Mouse (Mus musculus): Measurements from ENCODE around the gene D230025D16Rik.
"Not testable (repeated sequence)": the region's sequence is repeated elsewhere in the genome, so short reads cannot be mapped to it uniquely, and the experiment has no call there.

Gene D230025D16Rik

DNA sequence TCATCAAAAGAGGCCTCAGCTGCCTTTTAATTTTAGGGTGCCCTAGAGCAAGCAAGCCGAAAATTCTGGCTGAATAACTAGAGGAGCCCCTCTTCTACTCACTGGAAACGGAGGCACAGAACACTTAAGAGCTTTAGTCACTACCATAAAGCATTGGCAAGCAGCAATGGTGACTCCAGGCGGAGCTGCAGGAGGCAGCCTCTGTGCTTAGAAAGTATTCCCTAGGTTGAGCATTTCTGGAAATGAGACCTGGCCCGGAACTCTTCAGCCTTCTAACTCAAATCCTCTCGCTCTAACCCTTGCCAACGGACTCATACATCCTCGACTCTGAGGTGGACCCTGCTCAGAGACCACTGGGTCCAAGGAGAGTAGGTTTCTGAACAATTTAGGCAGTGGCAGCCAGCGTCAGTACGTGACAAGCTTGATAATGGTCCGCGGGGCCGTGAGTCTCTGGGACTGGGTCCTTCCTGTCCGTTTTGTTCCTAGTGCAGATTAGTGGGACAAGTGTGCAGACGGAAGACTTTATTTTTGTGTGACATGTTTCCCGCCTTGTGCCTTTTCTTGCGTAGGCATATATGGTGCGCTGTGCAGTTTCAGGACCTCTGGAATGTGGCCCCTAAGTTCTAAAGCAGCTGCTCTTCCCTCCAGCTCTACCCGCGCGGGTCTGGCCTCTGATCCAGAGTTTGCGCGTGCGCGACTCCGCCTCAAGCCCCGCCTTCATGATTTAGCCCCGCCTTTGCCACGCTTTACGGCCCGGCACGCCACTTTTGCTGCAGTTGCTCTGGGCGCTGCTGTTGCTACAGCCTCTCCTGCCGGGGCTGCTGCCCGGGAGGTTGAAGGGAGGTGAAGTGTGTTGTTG, at the start of gene D230025D16Rik:
Gene D230025D16Rik, plus strand, starts transcription at position 733 of the 859 bp plus-strand sequence.
- DNase-seq (ENCODE audit: low spot score): peak; percentile 99

- not testable (repeated sequence) for DNase-seq (ENCODE audit: low spot score)
Observed at GRCm38 (mm10) chr8:105175287-105175686, 49.7 kb upstream of the D230025D16Rik start.

DNA sequence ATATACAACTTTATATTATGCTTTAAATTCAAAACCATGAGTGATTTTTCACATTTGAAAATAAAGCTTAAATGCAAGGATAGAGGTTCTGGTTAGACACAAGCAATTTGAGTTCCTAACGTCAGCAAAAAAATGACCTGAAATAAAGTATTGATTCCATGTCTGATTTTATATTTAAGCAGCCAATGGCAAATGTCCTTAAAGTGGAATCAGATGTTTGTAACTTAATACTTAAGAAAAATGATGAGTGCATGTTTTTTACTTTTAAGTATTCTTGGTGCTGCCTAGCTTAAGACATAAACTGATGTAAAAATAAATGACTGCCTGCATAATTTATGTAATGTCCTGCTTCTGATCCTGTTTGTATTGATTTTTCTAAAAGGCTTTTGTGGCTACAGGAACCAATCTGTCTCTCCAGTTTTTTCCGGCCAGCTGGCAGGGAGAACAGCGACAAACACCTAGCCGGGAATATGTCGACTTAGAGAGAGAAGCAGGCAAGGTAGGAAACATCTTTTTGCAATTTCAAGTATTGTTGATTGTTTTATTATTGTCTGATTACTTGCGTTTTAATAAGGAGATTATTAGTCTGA, 46.6 kb upstream of the D230025D16Rik start:
- peak; percentile 31 for DNase-seq (ENCODE audit: low spot score)

DNA sequence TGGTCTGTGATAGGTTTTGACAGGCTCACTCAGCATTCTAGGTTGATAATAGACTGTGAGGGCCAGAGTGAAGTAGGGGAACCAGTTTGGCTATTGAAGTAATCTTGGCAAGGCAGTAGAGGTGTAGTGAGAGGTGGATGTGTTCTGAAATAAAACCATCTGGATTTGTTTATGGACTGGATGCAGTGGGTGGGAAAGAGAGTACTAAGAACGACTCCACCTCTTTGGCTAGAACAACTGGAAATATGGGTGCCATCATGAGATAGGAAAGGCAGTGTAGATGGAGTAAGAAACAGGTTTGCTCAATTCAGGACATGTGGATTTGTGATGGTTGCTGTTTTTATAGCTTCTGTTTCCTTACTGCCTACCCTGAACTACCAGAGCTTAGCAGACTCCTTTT, 42.7 kb upstream of the D230025D16Rik start:
- no peak for DNase-seq (ENCODE audit: low spot score)

GRCm38 (mm10) chr8:105186467-105187005, 38.4 kb upstream of the D230025D16Rik start:
- no peak for DNase-seq (ENCODE audit: low spot score)

DNA sequence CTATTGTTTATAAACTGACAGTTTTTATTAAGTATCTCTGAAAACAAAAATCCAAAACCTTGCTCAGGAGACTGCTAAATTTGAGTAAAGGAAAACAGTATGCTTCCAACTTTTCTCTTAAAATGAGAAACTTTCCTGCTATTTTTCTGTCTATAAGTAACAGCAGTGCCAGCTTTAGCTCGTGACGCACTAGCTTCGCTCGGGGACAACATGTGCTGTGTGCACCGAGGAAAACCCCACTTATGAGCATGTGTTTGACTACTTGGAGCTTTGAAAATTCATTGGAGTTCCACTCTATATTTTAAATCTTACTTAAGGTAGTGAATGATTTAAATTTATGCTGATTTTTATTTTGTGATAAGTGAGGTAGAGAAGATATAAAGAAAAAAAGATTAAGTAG, 32.8 kb upstream of the D230025D16Rik start:
- no peak for DNase-seq (ENCODE audit: low spot score)

GRCm38 (mm10) chr8:105205748-105206147, 19.2 kb upstream of the D230025D16Rik start:
- DNase-seq (ENCODE audit: low spot score): peak; percentile 57

DNA sequence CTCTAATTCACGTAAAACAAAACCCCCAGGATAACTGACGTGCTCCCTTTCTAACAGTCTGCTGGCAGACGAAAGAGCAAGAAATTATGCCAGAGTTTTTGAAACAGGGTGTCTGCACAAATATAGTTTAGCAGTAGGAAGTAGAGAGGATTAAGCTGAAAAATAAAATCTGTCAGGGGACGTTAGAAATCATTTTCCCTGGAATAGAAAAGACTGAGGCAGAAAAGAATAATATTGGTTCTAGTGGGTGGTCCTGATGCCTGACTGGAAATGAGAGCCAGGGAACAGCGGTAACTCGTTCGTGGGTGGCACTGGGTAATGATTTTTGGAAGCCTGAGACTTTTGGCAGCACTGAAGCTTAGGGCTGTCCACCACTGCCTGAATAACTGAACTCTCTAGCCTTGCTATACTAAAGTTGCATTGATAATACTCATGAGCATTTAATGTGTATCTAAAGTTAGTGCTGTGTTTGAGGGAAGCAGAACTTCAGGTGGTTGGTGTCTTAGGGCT, 18.1 kb upstream of the D230025D16Rik start:
- no peak for DNase-seq (ENCODE audit: low spot score)

DNA sequence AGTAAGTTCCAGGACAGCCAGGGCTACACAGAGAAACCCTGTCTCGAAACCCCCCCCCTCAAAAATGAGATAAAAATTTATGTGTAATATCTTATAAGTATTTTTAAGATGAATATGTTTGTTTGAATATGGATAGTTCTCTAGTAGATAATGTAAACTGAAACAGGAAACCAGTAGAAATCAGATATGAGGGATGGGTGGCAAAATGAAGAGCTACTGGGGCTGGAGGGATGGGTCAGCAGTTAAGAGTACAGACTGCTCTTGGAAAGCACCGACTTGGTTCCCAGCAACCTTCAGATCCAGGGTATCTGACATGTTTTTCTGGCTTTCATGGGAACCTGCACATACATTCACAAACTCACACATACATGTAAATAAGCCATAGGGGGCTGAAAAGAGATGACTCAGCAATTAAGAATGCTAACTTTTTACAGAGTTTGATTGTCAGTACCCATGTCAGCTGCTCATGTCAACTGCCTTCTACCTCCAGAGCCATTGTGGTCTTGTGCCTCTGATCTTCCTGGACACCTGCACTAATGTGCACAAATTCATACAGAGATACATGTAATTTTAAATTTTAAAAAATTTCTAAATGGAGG, 17.2 kb upstream of the D230025D16Rik start:
- DNase-seq (ENCODE audit: low spot score): no peak

DNA sequence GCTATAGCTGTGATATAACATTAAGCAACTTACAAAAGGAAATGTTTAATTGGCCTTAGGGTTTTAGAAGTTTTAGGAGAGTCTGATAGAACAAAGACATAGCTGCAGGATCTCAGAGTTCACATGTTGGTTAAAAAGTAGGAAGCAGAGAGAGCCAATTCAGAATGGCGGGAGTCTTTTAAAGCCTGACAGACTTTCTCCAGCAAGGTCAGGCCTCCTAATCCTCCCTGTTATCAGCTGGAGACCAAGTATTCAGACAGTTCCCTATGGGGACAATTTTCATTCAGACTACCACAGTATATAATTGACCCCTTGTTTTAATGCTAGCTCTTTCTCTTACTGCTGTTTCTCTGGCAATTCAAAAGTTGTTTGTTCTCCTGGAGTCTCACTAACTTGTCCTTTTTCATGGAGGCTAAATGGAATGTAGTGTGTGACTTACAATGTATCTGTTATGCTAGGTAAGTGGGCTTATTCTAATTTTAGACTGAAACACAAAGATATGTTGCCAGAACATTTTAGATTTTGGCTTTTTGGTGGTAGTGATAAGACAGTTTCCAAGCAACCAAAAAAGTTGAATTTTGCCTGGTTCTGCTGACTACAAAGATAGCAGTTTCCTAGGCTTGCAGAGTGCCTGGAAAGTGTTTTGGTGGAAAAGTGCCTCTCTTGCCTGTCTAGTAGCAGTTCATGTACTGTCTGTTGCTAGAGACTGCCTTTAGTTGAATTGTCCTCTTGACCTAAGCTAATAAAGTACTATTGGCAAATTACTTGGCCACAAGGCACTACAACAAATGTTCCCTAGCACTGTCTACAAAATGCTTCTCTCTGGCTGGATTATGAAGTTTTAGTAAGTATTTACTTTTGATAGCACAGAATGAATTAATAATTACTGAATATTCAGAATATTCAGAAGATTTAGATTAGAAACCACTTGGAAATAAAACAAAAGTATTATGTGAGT, 15.5 kb upstream of the D230025D16Rik start:
- no peak for DNase-seq (ENCODE audit: low spot score)

DNA sequence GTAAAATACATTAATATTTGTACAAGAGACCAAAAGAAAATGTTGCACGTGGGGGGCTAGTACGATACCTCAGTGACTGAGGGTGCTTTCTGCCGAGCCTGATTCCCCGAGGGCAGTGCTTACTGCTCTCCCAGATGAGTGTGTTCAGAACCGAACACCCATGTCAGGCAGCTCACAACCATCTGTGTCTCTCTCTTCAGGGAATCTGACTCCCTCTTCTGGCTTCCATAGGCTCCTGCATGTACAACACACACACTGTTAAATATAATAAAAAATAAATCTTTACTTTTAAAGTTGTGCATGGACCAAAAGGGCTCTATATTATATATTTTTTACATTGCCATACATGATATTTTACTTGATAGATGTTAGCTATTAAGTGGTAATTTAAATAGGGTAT, 10.8 kb upstream of the D230025D16Rik start:
- DNase-seq (ENCODE audit: low spot score): no peak

DNA sequence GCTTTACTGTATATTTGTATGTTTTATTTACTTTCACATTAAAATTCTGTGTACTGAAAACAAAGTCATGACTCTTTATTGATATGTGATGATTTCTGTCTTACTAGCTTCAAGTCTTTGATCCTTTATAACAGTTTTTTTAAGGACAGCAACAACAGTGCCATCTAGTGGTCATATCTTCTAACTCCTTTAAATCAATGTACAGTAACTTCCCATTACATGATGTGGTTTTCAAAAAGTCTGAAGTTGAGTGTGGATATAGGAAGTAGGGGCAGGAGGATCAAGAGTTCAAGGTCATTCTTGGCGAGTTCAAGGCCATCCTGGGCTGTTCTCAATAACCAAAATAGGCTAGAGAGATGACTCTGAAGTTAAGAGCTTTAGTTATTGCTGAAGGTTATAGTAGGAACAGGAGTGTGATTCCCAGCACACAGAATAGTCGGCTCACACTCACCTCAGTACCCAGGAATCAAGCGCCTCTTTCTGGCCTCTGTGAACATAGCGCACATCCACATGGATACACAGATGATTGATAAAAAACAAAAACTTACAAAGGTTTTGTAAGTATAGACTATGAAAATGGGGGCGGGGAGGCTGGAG, 6.9 kb upstream of the D230025D16Rik start:
- peak; percentile 92 for DNase-seq (ENCODE audit: low spot score)

GRCm38 (mm10) chr8:105223850-105224249, 1.1 kb upstream of the D230025D16Rik start:
- no peak for DNase-seq (ENCODE audit: low spot score)

DNA sequence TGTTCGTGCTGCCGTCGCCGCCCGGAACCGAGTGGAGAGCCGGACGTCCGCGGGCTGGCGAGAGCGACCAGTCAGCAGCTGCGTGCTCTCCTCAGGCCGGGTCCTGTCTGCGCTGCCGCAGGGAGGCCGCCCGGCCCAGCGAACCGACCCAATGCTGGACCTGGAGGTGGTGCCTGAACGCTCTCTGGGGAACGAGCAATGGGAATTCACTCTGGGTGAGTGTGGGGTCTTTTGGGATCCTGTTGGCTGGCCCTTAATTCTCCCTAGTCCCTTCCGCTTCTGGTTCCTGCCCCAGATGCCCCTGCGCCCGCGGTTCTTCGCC, 288 bp downstream of the D230025D16Rik start:
- DNase-seq (ENCODE audit: low spot score): no peak

GRCm38 (mm10) chr8:105225917-105226316, 972 bp downstream of the D230025D16Rik start:
- DNase-seq (ENCODE audit: low spot score): no peak

DNA sequence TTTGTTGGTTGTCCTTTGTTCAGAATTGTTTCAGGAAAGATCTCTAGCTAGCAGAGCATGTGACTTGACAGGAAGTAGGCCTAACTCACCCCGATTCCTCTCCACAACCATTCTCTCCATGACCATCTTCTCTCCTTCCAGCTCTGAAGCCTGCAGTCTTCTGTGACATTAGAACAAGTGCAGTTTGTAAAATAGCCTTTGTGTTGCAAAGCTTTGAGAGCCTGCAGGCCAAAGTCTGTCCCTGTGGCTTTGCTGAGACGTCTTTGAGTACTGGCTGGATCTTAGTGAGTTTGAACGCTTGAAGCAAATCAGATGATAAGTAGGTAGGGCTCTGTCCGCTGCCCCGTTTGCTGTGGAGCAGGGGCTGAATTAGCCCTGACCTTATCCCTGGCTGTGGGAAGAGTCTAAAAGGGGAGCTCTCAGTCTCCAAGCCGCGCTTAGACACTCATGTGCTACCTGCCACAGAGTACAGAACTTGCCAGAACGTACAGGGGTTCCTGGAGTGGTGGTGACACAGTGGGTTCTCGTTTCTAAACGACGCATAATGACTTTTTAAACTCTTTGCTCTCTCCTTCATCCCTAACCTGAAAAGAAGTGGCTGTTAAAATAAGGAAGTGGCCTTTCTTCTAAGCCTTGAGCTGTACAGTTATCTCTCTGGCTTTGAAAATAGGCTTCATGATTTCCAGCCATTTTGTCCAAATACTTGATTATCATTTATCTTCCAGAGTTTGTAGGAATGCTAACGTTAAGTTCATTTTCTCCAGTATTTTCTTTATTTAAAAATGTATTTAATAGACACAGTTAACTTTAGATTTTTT, 6.8 kb downstream of the D230025D16Rik start:
- no peak for DNase-seq (ENCODE audit: low spot score)

- not testable (repeated sequence) for DNase-seq (ENCODE audit: low spot score)
Observed at GRCm38 (mm10) chr8:105232321-105232693, 7.4 kb downstream of the D230025D16Rik start.

DNA sequence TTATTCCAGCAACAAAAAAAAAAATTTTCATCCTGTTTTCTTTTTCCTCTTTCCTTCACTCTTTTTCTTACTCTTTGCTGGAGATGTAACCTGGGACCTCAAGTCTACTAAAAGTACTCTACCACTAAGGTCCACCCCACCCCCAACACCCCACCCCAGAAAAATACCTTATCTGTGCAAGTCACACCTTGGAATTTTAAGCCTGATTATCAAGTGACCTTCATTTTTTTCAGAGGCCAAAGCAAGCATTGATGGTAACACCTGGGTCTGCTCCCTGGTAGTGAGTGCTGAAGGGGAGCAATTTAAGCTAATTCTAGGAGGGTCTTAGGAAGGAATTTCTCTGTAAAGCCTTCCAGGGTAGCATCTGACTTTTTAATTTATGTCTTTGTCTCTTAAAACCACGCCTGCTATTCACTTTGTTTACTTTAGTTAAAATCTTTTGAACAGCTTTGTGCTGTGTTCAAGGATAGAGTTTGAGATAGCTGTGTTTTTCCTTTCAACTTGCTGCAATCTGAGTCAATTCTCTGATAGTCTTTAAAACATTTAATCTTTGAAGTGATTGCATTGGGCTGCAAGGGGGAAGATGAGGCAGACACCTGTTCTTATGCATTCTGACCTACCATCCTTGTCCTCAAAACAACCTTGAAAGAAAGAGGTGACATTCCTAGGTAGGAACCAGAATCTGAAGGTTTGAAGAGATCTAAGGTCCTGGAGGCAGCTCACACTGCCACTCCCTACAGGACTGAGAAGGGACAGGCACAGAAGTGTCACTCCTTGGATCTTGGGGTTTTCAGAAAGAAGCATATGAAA, 8.4 kb downstream of the D230025D16Rik start:
- DNase-seq (ENCODE audit: low spot score): no peak

- DNase-seq (ENCODE audit: low spot score): no peak
Observed at GRCm38 (mm10) chr8:105235206-105235605, 10.3 kb downstream of the D230025D16Rik start.

All from retina, embryonic 14.5 days (tissue).